Mouse (Mus musculus): ENCODE measurements around the gene Opcml.

GRCm38 (mm10) chr9:28208696-28209095 is 418.1 kb downstream of the Opcml start:
- TF ChIP-seq CTCF (IDR thresholded peaks at IDR 0.05; ENCODE audit: low read depth) (no peak), EP300 (IDR thresholded peaks at IDR 0.05; ENCODE audit: low read depth) (no peak)
